Mouse (Mus musculus): ENCODE data around the gene Lypd6b.

DNA sequence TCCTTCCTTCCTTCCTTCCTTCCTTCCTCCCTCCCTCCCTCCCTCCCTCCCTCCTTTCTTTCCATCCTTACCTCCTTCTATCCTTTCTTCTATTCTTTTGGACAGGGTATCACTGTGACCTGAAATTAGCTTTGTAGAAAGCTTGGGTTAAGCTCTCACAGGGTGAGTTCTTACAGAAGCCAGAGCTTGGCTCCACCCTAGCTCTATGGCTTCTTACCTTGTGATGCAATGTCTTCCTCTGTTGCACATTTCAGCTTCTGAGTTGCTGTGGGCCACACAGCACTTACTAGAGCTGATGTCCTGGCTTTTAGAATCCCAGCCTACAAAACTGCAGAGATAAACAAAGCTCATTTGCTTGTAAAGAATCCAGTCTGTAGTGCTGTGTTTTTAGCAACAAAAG lies 64.5 kb downstream of the Lypd6b start:
- TF ChIP-seq CTCF (conservative IDR thresholded peaks at IDR 0.05; ENCODE audit: insufficient read depth, insufficient read length, low read depth, low read length) (no peak), POLR2A (IDR thresholded peaks at IDR 0.05; ENCODE audit: low read depth, low read length) (no peak)

Data from kidney, adult 2 months (tissue).